ENCODE assay signal across 8 mouse cellular contexts in genomic region chr7:13278308-13278891, GRCm38 (mm10). TPM values are rescaled to one million over a fixed set of nuclear protein-coding genes. Genes with fewer than 3 reads are reported as not detected.
A peak's percentile ranks its signal among the peaks of the same experiment; 100 is the strongest.
DNase-seq lines count a peak whose midpoint lies in the region; ATAC-seq lines count a peak whose summit lies in the region.

Gene Zswim9, minus strand, starts transcription at chr7:13278721.

- H3K9ac ChIP-seq in heart, embryonic 13.5 days = peak within 1 kb of the TSS; percentile 91
- peak within 1 kb of the TSS; percentile 83 for H3K9ac ChIP-seq in liver, embryonic 12.5 days
- H3K9ac ChIP-seq in stomach, embryonic 15.5 days = peak within 1 kb of the TSS; percentile 74

- H3K36me3 ChIP-seq in heart, embryonic 13.5 days = peaks cover 67% of the 10 kb centered on the region
- H3K36me3 ChIP-seq in liver, embryonic 12.5 days = peaks cover 60% of the 10 kb centered on the region
- 0 out of 2 replicates have a peak, but pooled peaks cover 7% of the 10 kb centered on the region for H3K36me3 ChIP-seq in stomach, embryonic 15.5 days

- H3K4me1 ChIP-seq in brown adipose tissue, adult 24 weeks (ENCODE audit: control insufficient read depth, insufficient read depth, insufficient read length, low read length) = no peaks in the 10 kb centered on the region
- peaks cover 8% of the 10 kb centered on the region for H3K4me1 ChIP-seq in heart, embryonic 13.5 days
- peaks cover 34% of the 10 kb centered on the region for H3K4me1 ChIP-seq in liver, embryonic 12.5 days
- peaks cover 7% of the 10 kb centered on the region; the same call in 1 of the 2 replicates for H3K4me1 ChIP-seq in stomach, embryonic 15.5 days

- WGBS in heart, embryonic 13.5 days = under 1% methylated on average over 39 of the region's 39 CpGs
- WGBS in liver, embryonic 12.5 days (ENCODE audit: insufficient replicate concordance) = under 1% methylated on average over 39 of the region's 39 CpGs
- WGBS in stomach, embryonic 15.5 days = under 1% methylated on average over 39 of the region's 39 CpGs

- no peaks in the 10 kb centered on the region for H3K9me3 ChIP-seq in heart, embryonic 13.5 days
- no peaks in the 10 kb centered on the region for H3K9me3 ChIP-seq in liver, embryonic 12.5 days (replicated peaks)
- no peaks in the 10 kb centered on the region for H3K9me3 ChIP-seq in stomach, embryonic 15.5 days

- H3K4me3 ChIP-seq in brown adipose tissue, adult 24 weeks (ENCODE audit: insufficient read depth, low read depth, low read length) = peak within 1 kb of the TSS; percentile 100
- H3K4me3 ChIP-seq in heart, embryonic 13.5 days = peak within 1 kb of the TSS; percentile 79
- peak within 1 kb of the TSS; percentile 76 for H3K4me3 ChIP-seq in liver, embryonic 12.5 days
- peak within 1 kb of the TSS; percentile 77 for H3K4me3 ChIP-seq in stomach, embryonic 15.5 days (replicated peaks)

- DNase-seq in CD4-positive, CD25-positive, alpha-beta regulatory T cell, adult 2 months (ENCODE audit: low read depth, low spot score) = peak; percentile 97
- DNase-seq in fat pad, adult 2 months (ENCODE audit: extremely low read depth, low read depth, low spot score) = peak; percentile 30
- peak; percentile 96 for DNase-seq in kidney, postnatal 10 days
- peak; percentile 87 to 89 for DNase-seq in natural killer cell, adult 2 months (ENCODE audit: low spot score in 2 of 2)

- H3K4me2 ChIP-seq in heart, embryonic 13.5 days = peak within 1 kb of the TSS; percentile 84
- H3K4me2 ChIP-seq in liver, embryonic 12.5 days = peak within 1 kb of the TSS; percentile 82
- H3K4me2 ChIP-seq in stomach, embryonic 15.5 days = peak within 1 kb of the TSS; percentile 73

- no peaks in the 10 kb centered on the region for H3K27me3 ChIP-seq in heart, embryonic 13.5 days (replicated peaks)
- no peaks in the 10 kb centered on the region for H3K27me3 ChIP-seq in liver, embryonic 12.5 days (replicated peaks)
- H3K27me3 ChIP-seq in stomach, embryonic 15.5 days (replicated peaks) = no peaks in the 10 kb centered on the region

- H3K27ac ChIP-seq in brown adipose tissue, adult 24 weeks (replicated peaks; ENCODE audit: low read depth, low read length) = peak within 1 kb of the TSS; percentile 97
- H3K27ac ChIP-seq in heart, embryonic 13.5 days (replicated peaks) = peak within 1 kb of the TSS; percentile 93
- peak within 1 kb of the TSS; percentile 87 for H3K27ac ChIP-seq in liver, embryonic 12.5 days
- H3K27ac ChIP-seq in stomach, embryonic 15.5 days = peak within 1 kb of the TSS; percentile 90

- ATAC-seq in heart, embryonic 13.5 days (ENCODE audit: extremely low read depth, insufficient number of reproducible peaks, low FRiP score, low TSS enrichment) = peak; percentile 97
- ATAC-seq in liver, embryonic 12.5 days = peak; percentile 96
- peak; percentile 97 for ATAC-seq in stomach, embryonic 15.5 days (ENCODE audit: insufficient read depth, low FRiP score, low read depth)

RNA-seq across cellular contexts. Expression of gene Zswim9, which starts in this region (rescaled TPM):
- 5.0 and 6.5 TPM in 2 replicates for polyA plus RNA-seq in brown adipose tissue, adult 24 weeks (2012; ENCODE audit: insufficient read depth, insufficient read length, missing spikeins)
- polyA plus RNA-seq in heart, embryonic 13.5 days (2015; fragmentation: Nextera tagmentation; extraction: Ambion mirVana) = 5.9 and 7.1 TPM in 2 replicates
- 3.1 and 3.3 TPM in 2 replicates for polyA plus RNA-seq in liver, embryonic 12.5 days (2016; fragmentation: Nextera tagmentation; extraction: Ambion mirVana)
- polyA plus RNA-seq in stomach, embryonic 15.5 days (2015; fragmentation: Nextera tagmentation; extraction: Ambion mirVana) = 7.3 and 9.3 TPM in 2 replicates

Comparison
In these comparisons a context has a peak if more than half of its experiments do, and no peak if none do; other contexts are left out.
1. Peak in every context shown above with its lines: DNase-seq, ATAC-seq, H3K4me3 ChIP-seq and H3K27ac ChIP-seq.
2. DNase-seq: peak in every context shown above with its lines; median percentile 97 in CD4-positive, CD25-positive, alpha-beta regulatory T cell, adult 2 months; 96 in kidney, postnatal 10 days; 88 in natural killer cell, adult 2 months; 30 in fat pad, adult 2 months.